Mouse (Mus musculus) G1E (cell line): ENCODE results near the gene Cib1.

Experiments used
- CTCF ChIP-seq: IDR thresholded peaks from 2 replicates; pipeline ENCODE4 v1.5.1; 2012; ENCODE audit warnings: low read depth, low read length, inconsistent platforms, mixed read lengths
- GATA1 ChIP-seq: IDR thresholded peaks from 2 replicates; pipeline ENCODE4 v1.6.1; 2012; ENCODE audit warnings: borderline replicate concordance, low read length, inconsistent platforms, mixed read lengths
- TAL1 ChIP-seq: conservative IDR thresholded peaks from 2 replicates; pipeline ENCODE4 v1.6.1; 2012; ENCODE audit warnings: low read depth, low read length, inconsistent platforms, mixed read lengths

DNA sequence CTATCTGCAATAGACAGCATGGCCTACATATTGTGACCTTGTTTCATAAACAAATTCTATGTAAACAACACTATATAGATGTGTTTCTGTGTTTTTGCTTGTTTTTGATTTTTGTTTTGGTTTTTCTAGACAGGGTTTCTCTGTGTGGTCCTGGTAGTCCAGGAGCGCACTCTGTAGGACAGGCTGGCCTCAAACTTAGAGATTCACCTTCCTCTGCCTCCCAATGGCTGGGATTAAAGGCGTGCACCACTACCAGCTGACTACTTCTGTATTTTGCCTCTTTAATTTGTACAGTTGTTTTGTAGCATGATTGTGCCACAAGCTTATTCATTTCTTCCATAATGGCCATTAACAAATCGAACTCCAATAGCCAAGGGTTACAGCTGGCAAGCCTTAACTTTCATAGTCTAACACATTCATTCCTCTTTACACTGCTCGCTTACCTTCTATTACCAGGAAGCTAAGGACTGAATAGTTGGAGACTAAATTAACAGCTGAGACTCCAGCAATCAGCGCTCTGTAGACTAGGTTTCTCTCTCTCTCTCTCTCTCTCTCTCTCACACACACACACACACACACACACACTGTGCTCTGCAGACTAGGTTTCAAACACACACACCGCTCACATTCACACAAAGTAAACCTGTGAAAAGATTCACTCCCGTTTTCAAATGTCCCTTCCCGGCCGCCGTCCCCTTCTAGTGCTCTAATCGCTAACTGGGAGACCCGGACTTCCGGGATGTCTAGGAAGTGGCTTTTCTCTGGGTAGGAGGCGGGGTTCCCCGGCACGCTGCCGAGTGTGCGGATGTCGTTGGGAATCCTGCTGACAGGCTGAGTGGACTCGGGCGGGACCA, 36.5 kb upstream of the Cib1 start, which contains the start of gene Vps33b:
- TF ChIP-seq CTCF = no peak
- TF ChIP-seq TAL1 = no peak
- TF ChIP-seq GATA1 = no peak
